Mouse (Mus musculus) gastrocnemius, postnatal 25 days (tissue): ENCODE results near the gene Oxnad1. TPM values are rescaled to one million over a fixed set of nuclear protein-coding genes. Genes with fewer than 3 reads are reported as not detected.
A peak's percentile ranks its signal among the peaks of the same experiment; 100 is the strongest.

Experiments
- DNase-seq: peaks from one replicate; pipeline ENCODE4 v3.0.0; 2022
- long read RNA-seq, 2 experiments: library from polyadenylated mRNA; stranded (forward); transcript quantifications; one replicate each; pipeline ENCODE4 v2.0.0; 2021
- total RNA-seq, 2 experiments: library from RNA; stranded (reverse); gene quantifications; 1 replicate in 1 of 2; 2 replicates in 1 of 2; pipeline ENCODE4 v1.2.3; 2021

Gene Oxnad1
- total RNA-seq = 10 to 100 TPM; 21.9 to 22.9 TPM
- long read RNA-seq, experiment 1, transcript Oxnad1-201 (8 exons, 2,376 nt) = major isoform, 5 of 15 reads
- long read RNA-seq, experiment 1, partial matches to known transcripts = 1 of 15 reads
- long read RNA-seq, experiment 1, other reads (novel, unspliced or antisense) = 9 of 15 reads
- long read RNA-seq, experiment 2, partial matches to known transcripts = 2 of 9 reads
- long read RNA-seq, experiment 2, other reads (novel, unspliced or antisense) = 5 of 9 reads

DNA sequence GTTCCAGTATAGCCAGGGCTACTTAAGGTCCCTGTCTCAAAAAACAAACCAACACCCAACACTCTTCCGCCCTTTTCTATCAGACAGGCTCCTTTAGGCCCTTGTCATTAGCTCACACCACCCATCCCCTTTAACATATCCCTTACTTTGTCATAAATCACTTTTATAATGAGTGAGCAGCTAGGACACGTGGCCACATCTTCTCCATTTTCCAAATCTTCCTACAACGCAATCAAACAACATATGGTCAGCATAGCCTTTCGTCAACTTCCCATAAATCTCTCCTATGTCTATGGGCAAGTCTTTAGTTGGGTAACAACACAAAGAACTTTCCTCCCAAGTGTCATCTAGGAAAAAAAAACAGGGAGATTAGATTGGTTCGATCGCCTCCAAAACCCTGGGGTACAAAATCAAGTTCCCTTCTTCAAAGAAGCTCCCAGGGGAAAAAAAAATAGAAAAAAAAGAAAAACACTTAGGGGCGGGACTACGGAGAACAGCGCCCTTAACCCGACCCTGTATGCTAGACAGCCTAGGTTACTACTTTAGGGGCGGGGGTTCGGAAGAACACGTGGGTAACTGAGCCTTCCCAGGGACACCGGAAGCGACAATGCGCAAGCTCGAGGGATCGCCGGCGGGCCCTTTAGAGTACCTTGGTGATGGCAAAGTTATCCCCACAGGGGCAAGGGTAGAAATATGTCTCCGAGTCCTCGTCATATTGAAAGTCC, at the start of gene Oxnad1:
TSS of gene Oxnad1 (plus strand) at position 614 of the 725 bp plus-strand sequence.
- no peak for DNase-seq

GRCm38 (mm10) chr14:32036482-32036881, 48.7 kb upstream of the Oxnad1 start:
- DNase-seq = no peak

- DNase-seq = no peak
Observed at GRCm38 (mm10) chr14:32037661-32038252, 47.4 kb upstream of the Oxnad1 start.

DNA sequence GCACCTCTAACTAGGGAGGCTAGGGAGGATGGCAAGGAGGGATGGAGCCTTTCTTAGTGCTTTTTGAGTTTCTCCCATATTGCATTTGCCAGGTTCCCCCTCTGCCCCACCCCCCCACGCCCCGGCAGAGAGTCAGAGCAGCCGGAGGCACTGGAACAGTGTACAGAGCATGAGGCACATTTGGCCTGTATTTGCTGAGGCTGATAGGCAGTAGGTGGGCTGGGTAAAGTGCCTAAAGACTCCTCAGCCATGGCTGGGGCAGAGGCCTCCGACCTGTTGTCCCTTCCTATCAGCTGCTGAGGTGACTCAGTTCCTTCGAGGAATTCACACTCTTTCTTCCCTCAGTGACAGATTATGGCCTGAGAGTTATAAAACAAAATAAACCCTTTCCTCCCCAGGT, 43.1 kb upstream of the Oxnad1 start:
- DNase-seq = no peak

- no peak for DNase-seq
Observed at GRCm38 (mm10) chr14:32046357-32046756, 38.8 kb upstream of the Oxnad1 start.

DNA sequence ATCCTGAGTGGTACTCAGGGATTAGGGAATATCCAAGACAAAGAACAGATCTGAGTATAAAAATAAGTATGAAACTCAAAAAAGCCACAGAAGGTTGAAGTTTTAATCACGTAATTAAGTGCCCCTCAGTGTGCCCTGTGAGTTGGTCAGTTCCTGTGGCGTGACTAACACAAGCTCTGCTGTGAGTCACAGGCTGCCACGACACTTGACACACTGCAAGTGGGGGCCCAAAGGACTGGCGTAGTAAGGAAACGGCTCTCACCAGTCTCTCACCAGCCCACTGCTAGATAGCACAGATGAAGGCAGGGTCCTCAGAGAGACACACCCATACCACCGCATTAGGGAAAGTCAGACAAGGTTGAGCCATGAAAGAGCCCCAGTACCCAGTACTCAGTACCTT, 35.0 kb upstream of the Oxnad1 start:
- DNase-seq = no peak

- DNase-seq = no peak
Observed at GRCm38 (mm10) chr14:32053895-32054294, 31.3 kb upstream of the Oxnad1 start.

DNA sequence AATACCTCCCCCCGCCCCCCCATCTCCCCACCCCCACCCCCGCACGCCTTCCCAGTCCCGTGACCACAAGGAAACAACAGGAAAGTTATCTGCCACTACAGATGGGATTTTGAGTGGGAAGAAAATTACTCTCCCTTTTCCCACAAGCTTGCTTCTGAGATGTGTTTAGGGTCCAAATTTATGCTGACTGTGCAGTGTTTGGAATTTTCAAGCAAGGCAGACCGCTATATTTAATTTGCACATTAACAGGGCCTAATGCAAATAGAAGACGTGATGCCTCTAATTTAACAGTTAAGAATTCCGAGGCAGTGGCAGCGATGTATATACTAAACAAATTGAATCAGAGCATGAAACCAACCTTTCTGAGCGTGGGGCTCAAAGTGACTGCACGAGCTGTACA, 30.4 kb upstream of the Oxnad1 start:
- no peak for DNase-seq

DNA sequence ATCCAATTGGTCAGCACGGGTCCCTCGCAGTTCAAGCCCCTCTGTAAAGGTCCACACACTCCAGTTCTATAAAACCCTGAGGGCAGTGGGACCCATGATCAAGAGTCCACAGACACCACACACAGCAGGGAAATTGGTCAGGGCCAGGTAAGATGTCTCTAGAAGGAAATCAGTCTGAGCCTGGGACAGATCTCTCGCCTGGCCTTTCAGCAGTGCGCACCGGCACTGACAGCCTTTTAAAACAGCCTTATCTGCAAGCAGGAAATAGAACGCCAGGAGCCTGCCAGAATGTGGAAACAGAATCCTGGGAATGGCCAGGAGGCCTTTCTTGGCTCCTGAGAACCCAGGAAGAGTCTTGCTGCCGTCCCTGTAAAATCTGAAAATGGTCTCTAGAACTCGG, 29.4 kb upstream of the Oxnad1 start:
- no peak for DNase-seq

GRCm38 (mm10) chr14:32056675-32057074, 28.5 kb upstream of the Oxnad1 start:
- DNase-seq = no peak

DNA sequence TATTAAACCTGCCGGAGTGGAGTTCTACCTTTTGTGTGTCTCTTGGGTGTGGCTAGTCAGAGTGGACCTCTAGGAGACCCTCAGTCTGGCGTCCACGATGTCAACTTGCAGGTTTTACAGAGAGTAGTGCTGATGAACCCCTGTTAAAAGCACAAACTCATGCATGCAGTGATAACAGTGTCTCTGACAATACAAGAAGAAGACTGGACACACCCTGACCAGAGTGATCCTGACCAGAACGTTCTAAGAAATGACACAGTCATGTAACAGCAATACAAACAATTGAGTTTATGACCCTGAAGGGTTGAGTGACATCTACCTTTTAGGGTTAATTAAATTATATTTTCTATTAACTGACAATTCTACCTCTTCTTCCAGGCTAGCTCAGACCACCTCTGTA, 27.5 kb upstream of the Oxnad1 start:
- no peak for DNase-seq

GRCm38 (mm10) chr14:32061398-32061797, 23.8 kb upstream of the Oxnad1 start:
- DNase-seq = no peak

- DNase-seq = no peak
Observed at GRCm38 (mm10) chr14:32072807-32073206, 12.4 kb upstream of the Oxnad1 start.

- peak; percentile 48 for DNase-seq
Observed at GRCm38 (mm10) chr14:32073211-32073685, 11.9 kb upstream of the Oxnad1 start.

DNA sequence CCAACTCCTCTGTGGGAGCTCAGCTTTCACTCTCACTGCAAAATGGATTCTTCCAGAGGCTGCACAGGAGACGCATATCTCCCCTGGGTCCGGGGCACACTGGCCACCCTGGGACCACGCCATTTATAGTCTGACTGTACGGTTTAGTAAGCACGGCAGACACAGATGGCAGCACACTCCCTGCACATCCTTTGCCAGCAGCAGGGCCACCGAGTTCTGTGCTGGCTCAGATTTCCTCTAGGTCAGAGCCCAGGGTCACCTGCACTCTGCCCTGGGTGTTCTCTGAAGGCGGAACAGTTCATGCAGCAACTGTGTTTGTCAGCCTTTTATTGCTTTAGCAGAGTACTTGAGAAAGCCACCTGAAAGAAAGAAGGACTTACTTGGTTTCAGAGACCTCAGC, 11.3 kb upstream of the Oxnad1 start:
- DNase-seq = peak; percentile 50

DNA sequence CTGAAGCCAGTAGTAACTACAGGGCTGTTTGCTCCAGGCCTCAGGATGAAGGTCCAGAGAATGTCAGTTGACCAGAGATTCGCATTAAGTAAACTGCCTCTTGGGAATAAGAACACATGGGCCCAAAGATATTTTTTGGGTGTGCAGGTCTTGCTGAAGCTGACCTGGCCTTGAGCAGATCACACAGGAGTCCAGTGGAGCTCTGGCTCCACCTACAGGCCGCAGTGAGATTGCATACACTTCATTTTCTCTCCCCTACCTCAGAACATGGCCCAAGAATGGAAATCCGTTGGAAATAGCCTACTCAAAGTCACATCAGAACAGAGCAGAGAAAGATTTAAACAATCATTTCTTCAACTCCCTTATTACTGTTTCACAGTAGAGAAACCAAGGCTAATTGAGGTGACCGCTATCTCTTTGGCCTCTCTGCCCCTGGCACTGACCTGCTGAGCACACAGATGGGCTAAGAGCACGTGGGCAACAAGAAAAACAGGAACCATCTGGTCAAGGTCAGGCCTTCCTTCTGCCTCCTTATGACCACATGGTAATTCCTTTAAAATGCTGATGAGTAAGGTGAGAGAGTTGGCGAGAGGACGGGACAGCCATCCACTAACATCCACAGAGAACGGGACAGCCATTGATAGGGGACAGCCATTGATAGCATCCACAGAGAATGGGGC, 8.1 kb upstream of the Oxnad1 start:
- DNase-seq = peak; percentile 42

DNA sequence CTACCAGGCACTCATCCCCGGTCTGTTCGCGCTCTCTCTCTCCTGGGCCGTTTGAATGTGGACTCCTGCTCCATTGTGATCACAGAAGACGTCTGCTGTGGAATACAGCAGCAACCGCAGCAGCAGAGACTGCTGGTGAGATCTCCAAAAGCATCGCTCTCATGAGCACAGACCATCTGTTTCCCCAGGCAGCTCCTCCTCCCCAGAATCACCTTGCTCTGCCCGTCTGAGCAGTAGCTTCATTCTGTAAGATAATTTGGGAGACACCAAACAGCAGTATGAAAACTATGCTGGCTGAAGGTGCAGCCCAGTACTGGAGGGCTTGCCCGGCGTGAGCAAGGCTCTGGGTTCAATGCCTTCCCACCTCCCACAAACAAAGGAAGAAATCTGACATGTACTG, 4.1 kb upstream of the Oxnad1 start:
- DNase-seq = no peak

DNA sequence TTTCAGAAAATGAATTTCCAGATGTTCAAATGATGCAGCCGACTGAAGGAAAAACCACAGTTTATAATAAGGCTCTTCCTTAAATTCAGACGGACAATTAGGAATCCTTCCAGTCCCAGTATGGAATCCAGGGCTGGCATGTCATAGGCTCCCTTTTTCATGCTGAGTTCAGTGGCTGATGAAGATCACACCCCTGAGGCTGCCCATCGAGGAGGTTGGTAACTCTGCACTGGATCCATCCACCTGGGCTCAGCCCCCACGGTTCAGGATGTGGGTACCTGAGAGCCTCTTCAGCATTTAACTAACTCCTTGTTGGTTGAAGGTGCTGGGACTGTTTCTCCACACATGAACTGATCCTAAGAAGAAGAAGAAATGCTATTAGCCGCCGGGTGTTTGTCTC, 2.3 kb upstream of the Oxnad1 start:
- DNase-seq = no peak

DNA sequence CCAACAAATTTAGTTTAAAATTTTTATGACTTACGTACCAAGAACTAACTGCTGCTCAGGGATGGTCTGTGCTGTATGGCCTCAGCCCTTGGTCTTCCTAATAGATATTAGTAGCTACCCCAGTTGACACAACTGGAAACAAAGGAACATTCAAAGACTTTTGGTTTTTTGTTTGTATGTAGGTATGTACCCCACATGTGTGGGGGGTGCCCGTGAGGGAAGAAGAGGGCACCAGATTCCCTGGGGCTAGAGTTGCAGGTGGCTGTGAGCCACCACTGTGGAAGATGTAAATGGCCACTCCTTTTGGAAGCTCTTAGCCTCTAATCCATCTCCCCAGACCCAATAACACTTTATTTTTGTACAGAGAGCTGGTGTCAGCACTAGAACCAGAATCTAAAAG, 1.7 kb upstream of the Oxnad1 start:
- DNase-seq = no peak

- peak; percentile 97 for DNase-seq
Observed at GRCm38 (mm10) chr14:32085486-32086201, 470 bp downstream of the Oxnad1 start, which contains the start of gene Dph3. Dph3 (minus strand) TSS chr14:32085729.

GRCm38 (mm10) chr14:32086226-32086625, 1.1 kb downstream of the Oxnad1 start:
- DNase-seq = no peak
